Mouse (Mus musculus) layer of hippocampus, adult 8-10 months (tissue): ENCODE results near the gene Gtpbp8. TPM values are rescaled to one million over a fixed set of nuclear protein-coding genes. Genes with fewer than 3 reads are reported as not detected.

Source experiments
- DNase-seq, 2 experiments: peaks; one replicate each; pipeline ENCODE4 v3.0.0; 2022; ENCODE audit warnings: low spot score in 2 of 2
- total RNA-seq, 4 experiments: library from RNA; stranded (reverse); gene quantifications; 2 replicates each; pipeline ENCODE4 v1.2.4; 2022

Gtpbp8 gene
- 10 to 100 TPM; 20.8 to 27.8 (median 26.8) TPM for total RNA-seq

DNA sequence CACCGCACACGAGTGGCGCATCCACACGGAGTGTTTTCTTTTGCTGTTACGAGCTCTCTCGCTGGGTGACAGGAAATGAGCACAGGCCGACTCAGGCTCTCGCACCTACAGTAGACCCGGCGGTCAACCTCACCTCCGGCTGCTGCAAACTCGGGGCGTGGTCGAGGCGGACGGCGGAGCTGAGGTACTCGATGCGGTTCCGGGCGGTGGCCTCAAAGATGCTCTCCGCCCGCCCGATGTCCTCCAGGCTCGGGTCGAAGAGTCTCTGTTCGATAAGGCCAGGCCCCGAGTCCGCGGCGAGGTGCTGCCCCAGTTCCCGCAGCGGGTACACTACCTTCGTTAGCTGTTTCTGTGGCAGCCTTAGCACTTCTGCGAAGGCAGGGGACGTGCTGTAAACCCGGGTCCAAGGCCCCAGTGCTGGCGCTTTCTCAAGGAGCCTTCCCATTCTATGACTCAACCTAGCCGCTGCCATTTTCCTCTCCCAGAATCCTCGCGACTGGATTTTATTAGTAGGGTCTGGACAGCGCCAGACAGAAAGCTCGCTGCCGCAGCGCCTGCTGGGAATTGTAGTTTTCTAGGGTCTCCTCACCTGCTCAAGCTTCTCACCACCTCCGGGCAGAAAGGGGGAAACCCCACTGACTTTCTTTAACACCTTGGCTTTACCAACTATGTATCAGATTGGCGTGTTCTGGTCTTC is at the start of gene Gtpbp8:
TSS of gene Gtpbp8 (minus strand) at position 498 of the 697 bp plus-strand sequence.
- peak; percentile 83 to 88 for DNase-seq

DNA sequence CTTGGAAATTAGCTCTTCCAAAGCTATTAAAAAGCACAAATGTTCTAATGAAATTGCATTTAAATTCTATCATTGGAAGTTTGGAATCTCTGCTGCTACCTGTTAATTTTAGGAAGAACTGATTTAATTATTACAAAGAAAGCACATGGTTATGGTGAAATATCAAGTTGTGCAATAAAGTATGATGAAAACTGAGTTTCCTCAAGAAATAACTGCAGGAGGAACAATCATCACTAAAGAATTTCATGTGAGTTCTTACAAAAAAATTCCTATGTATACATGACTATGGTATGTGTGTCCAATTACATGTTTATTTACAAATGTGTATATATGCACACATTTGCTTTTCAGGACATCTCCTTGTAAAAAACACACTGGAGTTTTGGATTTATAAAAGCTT is 48.3 kb upstream of the Gtpbp8 start:
- DNase-seq: no peak

DNA sequence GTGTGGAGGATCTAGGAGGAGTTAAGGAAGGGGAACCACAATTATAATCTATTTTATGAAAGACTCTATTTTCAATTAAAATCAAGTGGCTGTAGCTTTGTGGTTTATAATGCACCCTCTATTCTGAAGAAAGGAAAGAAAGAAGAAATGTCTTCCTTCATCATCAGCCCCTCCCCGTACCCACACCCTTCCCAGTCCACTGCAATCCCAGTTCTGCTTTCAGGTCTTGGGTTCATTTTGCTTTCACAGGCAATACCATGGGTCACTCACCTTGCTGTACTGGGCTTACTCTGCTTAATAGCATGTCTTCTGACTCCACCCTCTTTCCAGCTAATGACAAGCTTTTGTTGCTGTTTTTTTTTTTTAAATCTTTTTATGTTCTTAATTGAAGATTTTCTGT is 40.8 kb upstream of the Gtpbp8 start:
- no peak for DNase-seq

DNA sequence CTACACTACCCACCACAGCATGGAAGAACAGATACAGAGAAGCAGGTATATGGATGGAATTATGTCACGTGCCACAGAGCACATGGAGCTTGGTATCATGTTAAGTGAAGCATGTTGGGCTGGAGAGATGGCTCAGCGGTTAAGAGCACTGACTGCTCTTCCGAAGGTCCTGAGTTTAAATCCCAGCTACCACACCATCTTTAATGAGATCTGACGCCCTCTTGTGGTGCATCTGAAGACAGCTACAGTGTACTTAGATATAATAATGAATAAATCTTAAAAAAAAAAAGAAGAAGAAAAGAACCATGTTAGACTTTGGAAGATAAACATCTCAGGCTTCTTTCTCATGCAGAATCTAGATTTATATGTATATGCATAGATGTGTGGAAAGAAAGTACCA is 34.6 kb upstream of the Gtpbp8 start:
- no peak for DNase-seq

- DNase-seq: no peak
Observed at GRCm38 (mm10) chr16:44779494-44779893, 33.3 kb upstream of the Gtpbp8 start.

- DNase-seq: no peak
Observed at GRCm38 (mm10) chr16:44778538-44779147, 32.5 kb upstream of the Gtpbp8 start.

DNA sequence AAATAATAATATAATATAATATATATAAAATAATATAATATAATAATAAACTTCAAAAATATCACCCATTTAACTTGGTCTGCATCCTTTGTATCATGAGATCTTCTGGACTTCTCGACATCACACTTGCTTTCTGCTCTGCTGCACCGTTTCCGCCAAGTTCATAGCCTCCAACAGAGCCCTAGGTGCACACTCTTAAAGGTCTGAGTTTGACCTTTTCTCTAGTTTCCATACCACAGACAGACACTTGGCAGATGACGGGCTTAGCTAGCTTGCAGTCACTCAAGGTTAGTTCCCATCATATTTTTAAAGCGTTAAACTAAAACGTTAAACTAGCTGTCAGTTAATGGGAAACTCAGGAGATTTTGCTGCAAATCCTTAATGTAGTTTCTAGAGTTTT is 28.0 kb upstream of the Gtpbp8 start:
- no peak for DNase-seq

- DNase-seq: no peak
Observed at GRCm38 (mm10) chr16:44773673-44774072, 27.5 kb upstream of the Gtpbp8 start.

- DNase-seq: no peak
Observed at GRCm38 (mm10) chr16:44772577-44772976, 26.4 kb upstream of the Gtpbp8 start.

- DNase-seq: no peak
Observed at GRCm38 (mm10) chr16:44767967-44768366, 21.8 kb upstream of the Gtpbp8 start.

DNA sequence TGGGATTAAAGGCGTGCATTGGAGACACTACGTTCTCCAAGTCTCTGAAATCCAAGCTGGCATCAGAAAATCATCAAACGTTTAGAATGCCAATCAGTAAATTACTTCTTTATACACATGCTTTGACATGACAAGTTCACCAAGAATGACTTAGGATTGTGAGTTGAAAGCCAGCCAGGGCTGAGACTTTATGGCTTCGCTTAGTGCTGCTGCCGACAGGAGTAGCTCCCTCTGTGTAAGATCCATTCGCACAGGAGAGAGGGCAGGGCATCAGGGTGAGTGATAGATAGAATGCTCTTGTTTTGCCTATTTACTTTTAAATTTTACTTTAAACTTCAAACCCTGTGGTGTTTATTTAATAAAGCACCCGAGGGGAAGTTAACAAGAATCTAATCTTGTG is 21.3 kb upstream of the Gtpbp8 start:
- DNase-seq: no peak

DNA sequence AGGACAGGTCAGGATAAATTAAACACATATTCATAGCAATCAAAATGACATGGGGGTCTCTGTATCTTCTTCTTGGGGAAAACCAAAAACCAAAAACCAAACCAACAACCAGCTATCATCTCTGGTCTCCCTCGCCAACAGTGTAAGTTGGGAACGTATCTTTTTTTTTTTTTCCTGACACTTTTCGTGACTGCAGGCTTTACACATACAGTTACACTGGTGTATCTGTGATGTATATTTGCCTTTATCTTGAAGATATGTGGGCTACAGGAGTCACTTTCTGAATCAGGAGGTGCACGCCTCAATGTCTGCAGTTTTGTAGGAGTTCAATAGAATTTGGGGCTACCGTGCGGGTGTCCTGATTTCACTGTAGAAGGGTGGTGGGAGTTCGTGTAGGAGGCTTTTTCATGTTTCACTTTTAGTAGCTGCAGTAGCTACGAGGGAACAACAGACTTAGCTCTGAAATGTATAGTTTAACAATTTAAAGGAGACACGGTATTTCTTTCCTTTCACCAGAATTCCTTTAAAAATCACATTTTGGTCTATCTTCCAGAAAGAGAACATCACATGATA is 20.2 kb upstream of the Gtpbp8 start:
- no peak for DNase-seq

DNA sequence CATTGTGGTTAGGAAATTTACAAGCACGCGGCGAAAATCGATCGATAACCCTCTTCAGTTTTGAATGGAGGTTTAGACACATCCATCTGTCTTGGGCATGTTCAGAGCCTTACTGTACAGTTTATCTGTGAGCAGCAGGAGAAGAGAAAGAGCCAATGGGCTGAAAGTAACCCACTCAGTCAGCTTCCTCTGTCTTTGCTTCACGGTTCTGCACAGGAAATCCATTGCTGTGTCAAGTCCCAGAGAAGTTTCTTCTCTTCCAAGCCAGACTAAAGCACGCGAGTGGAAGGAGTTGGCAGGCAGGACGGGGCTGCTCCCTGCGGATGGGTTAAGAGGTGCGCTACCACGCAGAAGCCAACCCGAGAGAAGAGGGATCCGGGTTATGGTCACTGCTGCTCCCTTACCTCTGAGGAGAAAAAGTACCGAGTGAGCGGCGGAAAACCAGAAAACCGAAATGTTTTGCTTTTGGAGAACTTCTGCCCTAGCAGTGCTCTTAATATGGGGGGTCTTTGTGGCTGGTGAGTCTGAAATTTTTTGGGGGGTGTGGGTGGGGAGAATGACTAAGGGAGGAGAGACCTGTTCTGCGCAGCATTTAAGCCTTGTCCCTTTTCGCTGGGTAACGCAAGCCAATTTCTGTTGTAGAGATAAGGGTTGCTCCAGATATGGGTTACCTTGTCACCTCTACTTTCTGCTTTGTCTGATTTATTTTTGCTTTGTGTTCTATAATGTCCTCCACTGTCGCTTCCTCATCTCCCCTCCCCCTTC is 19.6 kb upstream of the Gtpbp8 start, which contains the start of gene Cd200r1:
TSS of gene Cd200r1 (plus strand) at position 182 of the 765 bp plus-strand sequence.
- no peak for DNase-seq

- DNase-seq: no peak
Observed at GRCm38 (mm10) chr16:44761811-44762210, 15.6 kb upstream of the Gtpbp8 start.

DNA sequence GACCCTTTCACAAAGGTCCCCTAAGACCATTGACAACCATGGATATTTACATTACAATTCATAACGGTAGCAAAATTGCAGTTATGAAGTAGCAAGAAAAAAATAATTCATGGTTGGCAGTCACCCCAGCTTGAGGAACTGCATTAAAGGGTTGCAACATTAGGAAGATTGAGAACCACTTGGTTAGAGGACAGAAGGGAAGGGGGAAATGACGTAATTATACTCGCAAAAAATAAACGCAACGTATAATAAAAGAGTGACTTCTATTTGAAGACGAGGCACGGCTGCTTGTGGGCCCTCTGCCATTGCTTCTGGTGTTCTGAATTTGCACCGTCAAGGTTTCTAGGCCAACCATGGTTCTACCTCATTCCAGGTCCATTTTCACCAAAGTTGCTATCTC is 11.5 kb upstream of the Gtpbp8 start:
- no peak for DNase-seq

DNA sequence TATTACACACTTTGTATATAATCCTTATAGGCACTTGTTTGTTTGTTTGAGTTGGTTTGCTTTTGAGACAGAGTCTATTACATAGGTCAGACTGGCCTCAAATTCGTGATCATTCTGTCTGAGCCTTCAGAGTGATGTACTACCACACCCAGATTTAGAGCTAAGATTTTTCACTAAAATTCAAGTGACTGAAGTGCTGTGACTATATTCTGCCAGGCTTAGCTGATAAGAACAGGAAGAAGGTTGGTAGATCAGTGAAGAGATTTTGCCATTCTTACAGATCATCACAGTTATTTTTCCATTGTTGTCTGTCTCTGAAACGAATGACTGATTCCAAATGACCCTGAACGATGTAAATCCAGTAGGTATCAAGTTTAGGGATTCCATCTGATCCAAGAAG is 1.8 kb upstream of the Gtpbp8 start:
- DNase-seq: no peak

GRCm38 (mm10) chr16:44745471-44745865 is 695 bp downstream of the Gtpbp8 start:
- no peak for DNase-seq

DNA sequence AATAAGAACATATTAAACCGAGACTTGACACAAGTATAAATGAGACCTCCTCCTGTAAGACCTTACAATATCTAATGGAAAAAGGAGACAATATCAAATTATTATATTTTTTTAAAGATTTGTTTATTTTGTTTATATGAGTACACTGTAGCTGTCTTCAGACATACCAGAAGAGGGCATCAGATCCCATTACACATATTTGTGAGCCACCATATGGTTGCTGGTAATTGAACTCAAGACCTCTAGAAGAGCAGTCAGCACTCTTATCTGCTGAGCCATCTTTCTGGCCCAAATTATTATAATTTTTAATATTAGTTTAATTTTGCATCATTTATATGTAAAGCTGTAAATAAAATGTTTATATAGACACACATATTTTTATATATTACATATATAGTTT is 3.4 kb downstream of the Gtpbp8 start:
- no peak for DNase-seq

DNA sequence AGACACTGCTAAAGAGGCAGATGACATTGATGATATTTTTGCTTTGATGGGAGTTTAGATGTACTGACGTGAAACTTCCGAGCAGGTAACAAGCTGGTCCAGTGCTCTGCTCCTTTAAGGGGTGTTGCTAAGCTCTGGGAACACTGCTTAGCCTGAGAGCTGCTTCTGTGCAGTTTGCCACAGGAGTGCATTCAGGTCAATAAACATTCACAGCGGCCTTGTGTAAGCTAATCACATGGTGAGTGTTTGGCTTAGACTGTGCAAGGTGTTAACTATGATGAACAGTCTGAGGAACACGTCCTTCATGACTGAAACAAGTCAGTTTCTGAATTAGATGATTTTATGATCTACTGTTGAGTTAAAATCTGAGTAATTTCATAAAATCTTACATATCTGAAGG is 10.0 kb downstream of the Gtpbp8 start:
- DNase-seq: no peak

DNA sequence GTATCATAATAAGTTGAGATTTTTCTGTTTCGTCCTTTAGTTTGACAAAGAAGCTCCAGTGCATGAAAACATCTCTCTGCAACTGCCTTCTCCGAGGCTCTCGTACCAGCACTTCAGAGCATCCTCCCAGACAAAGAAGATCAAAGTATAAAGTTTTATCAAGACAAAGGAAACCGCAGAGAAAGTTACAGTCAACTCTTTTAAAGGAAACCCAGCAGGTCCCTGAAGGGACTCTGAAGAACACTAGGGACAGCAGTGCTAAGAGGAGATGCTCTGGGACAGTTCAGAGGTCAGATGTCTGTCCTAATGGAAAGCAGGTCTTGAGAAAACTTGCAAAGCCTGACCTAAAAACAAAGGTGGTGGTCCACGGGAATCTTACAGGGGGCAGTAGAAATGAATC is 10.5 kb downstream of the Gtpbp8 start:
- no peak for DNase-seq

DNA sequence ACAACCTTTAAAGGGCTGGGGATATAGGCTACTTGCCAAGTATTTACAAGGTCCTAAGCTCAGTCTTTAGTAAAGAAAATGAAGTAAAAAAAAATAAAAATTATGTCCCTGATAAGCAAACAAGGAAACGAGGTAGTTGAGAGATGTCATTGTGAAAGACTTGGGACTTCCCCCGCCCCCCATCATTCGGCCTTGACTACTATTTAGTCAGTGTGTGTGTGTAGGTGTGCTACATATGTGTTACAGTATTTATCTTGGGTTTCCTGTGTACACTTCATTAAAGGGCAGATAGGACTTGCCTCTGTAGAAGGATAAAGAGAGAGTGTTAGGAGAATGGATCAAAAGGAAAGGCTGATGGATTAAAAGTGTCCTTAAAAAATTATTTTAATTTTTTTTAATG is 12.1 kb downstream of the Gtpbp8 start:
- DNase-seq: no peak

GRCm38 (mm10) chr16:44727525-44727924 is 18.6 kb downstream of the Gtpbp8 start:
- DNase-seq: no peak
